Mouse (Mus musculus) forebrain, embryonic 12.5 days (tissue): ENCODE data around the gene Mllt6. TPM values are rescaled to one million over a fixed set of nuclear protein-coding genes. Genes with fewer than 3 reads are reported as not detected.

ENCODE experiments used
- ATAC-seq: fragments of 200-750 bp; cut with Nextera tagmentation; 2 replicates; pipeline ENCODE4 v1.8.0; 2017; ENCODE audit warnings: moderate TSS enrichment; ENCODE audit not compliant: low FRiP score
- H3K27ac ChIP-seq: fragments of 300-500 bp; sonication (generic); 2 replicates; pipeline ENCODE4 v1.5.1; 2016; ENCODE audit warnings: mild to moderate bottlenecking
- H3K27me3 ChIP-seq: fragments of 300-500 bp; sonication (generic); 2 replicates; pipeline ENCODE4 v1.6.1; 2016; ENCODE audit warnings: mild to moderate bottlenecking
- H3K36me3 ChIP-seq: fragments of 300-500 bp; sonication (generic); replicated peaks from 2 replicates; pipeline ENCODE4 v1.6.1; 2016; ENCODE audit warnings: mild to moderate bottlenecking
- H3K4me1 ChIP-seq: fragments of 300-500 bp; sonication (generic); 2 replicates; pipeline ENCODE4 v1.6.1; 2016
- H3K4me2 ChIP-seq: fragments of 300-500 bp; sonication (generic); 2 replicates; pipeline ENCODE4 v1.6.1; 2016; ENCODE audit warnings: mild to moderate bottlenecking, moderate library complexity
- H3K4me3 ChIP-seq: fragments of 300-500 bp; sonication (generic); replicated peaks from 2 replicates; pipeline ENCODE4 v1.5.1; 2016; ENCODE audit warnings: mild to moderate bottlenecking
- H3K9ac ChIP-seq: fragments of 300-500 bp; sonication (generic); 2 replicates; pipeline ENCODE4 v1.6.1; 2016; ENCODE audit warnings: mild to moderate bottlenecking
- H3K9me3 ChIP-seq: fragments of 300-500 bp; sonication (generic); 2 replicates; pipeline ENCODE4 v1.6.1; 2016
- WGBS: fragments of 180-500 bp; shearing (Covaris S2); methylation state at CpG from one replicate; pipeline ENCODE4 v1.1.7; 2016; 5-methylcytosine and 5-hydroxymethylcytosine counted together
- polyA plus RNA-seq: library from polyadenylated mRNA; unstranded; fragments of >200 nt; fragmentation: Nextera tagmentation; extraction: Ambion mirVana; gene quantifications from 2 replicates; pipeline ENCODE4 v1.2.1, GENCODE M21; 2016

Gene Mllt6
- polyA plus RNA-seq, 1 experiment from 2014 or later, result 3.7 TPM

GRCm38 (mm10) chr11:97676050-97676754, 13.0 kb downstream of the Mllt6 start:
- Histone ChIP-seq H3K36me3 (peaks cover 92% of the 10 kb centered on the region), H3K4me2 (no peak overlapping the region), H3K9ac (0 out of 2 replicates have a peak overlapping the region, but pooled peaks have one; percentile 1), H3K9me3 (no peaks in the 10 kb centered on the region), H3K4me1 (peaks cover 30% of the 10 kb centered on the region), H3K27me3 (no peaks in the 10 kb centered on the region), H3K4me3 (no peak overlapping the region), H3K27ac (no peak overlapping the region)
- ATAC-seq, result no peak
- 81% methylated on average over 15 of the region's 15 CpGs for WGBS

GRCm38 (mm10) chr11:97677381-97677780, 14.2 kb downstream of the Mllt6 start:
- WGBS, result 20% methylated on average over 15 of the region's 15 CpGs
- no peak overlapping the region for H3K4me2 ChIP-seq
- H3K4me3 ChIP-seq, result no peak overlapping the region

GRCm38 (mm10) chr11:97677842-97678241, 14.6 kb downstream of the Mllt6 start:
- Histone ChIP-seq H3K27ac (peak overlapping the region; percentile 43; the same call in 1 of the 2 replicates), H3K4me2 (no peak overlapping the region), H3K9me3 (no peaks in the 10 kb centered on the region), H3K27me3 (no peaks in the 10 kb centered on the region), H3K4me3 (no peak overlapping the region), H3K4me1 (peaks cover 30% of the 10 kb centered on the region), H3K9ac (peak overlapping the region; percentile 17; the same call in 1 of the 2 replicates), H3K36me3 (peaks cover 88% of the 10 kb centered on the region)
- no peak for ATAC-seq
- 29% methylated on average over 8 of the region's 8 CpGs for WGBS

More at GRCm38 (mm10) chr11:97677381-97677780, 14.2 kb downstream of the Mllt6 start:
- Histone ChIP-seq H3K9me3 (no peaks in the 10 kb centered on the region), H3K9ac (0 out of 2 replicates have a peak overlapping the region, but pooled peaks have one; percentile 1), H3K4me1 (peaks cover 30% of the 10 kb centered on the region), H3K36me3 (peaks cover 92% of the 10 kb centered on the region), H3K27me3 (no peaks in the 10 kb centered on the region), H3K27ac (peak overlapping the region; percentile 43)
- ATAC-seq, result no peak

- ATAC-seq, result no peak
- peaks cover 84% of the 10 kb centered on the region for H3K36me3 ChIP-seq
- no peak overlapping the region for H3K4me2 ChIP-seq
- H3K27me3 ChIP-seq, result no peaks in the 10 kb centered on the region
- H3K4me1 ChIP-seq, result peaks cover 30% of the 10 kb centered on the region
- H3K4me3 ChIP-seq, result no peak overlapping the region
- 71% methylated on average over 12 of the region's 15 CpGs for WGBS
- H3K27ac ChIP-seq, result peak overlapping the region; percentile 43; the same call in 1 of the 2 replicates
- peak overlapping the region; percentile 17; the same call in 1 of the 2 replicates for H3K9ac ChIP-seq
- H3K9me3 ChIP-seq, result no peaks in the 10 kb centered on the region
These were observed 15.1 kb downstream of the Mllt6 start for GRCm38 (mm10) chr11:97678301-97678700.

GRCm38 (mm10) chr11:97680430-97680829, 17.2 kb downstream of the Mllt6 start:
- Histone ChIP-seq H3K27ac (peak overlapping the region; percentile 8; the same call in 1 of the 2 replicates), H3K36me3 (peaks cover 67% of the 10 kb centered on the region), H3K4me1 (peaks cover 35% of the 10 kb centered on the region), H3K9me3 (no peaks in the 10 kb centered on the region), H3K9ac (0 out of 2 replicates have a peak overlapping the region, but pooled peaks have one; percentile 1), H3K27me3 (no peaks in the 10 kb centered on the region), H3K4me2 (no peak overlapping the region), H3K4me3 (no peak overlapping the region)
- no peak for ATAC-seq
- 82% methylated on average over 12 of the region's 12 CpGs for WGBS

GRCm38 (mm10) chr11:97682504-97683055, 19.4 kb downstream of the Mllt6 start:
- H3K4me3 ChIP-seq, result no peak overlapping the region
- WGBS, result 69% methylated on average over 6 of the region's 6 CpGs
- H3K27me3 ChIP-seq, result 0 out of 2 replicates have a peak, but pooled peaks cover 7% of the 10 kb centered on the region
- no peak overlapping the region for H3K9ac ChIP-seq
- H3K9me3 ChIP-seq, result no peaks in the 10 kb centered on the region
- H3K36me3 ChIP-seq, result peaks cover 49% of the 10 kb centered on the region
- peaks cover 26% of the 10 kb centered on the region for H3K4me1 ChIP-seq
- no peak for ATAC-seq
- H3K4me2 ChIP-seq, result no peak overlapping the region
- no peak overlapping the region for H3K27ac ChIP-seq

GRCm38 (mm10) chr11:97684063-97684680, 21.0 kb downstream of the Mllt6 start:
- Histone ChIP-seq H3K36me3 (peaks cover 49% of the 10 kb centered on the region), H3K4me1 (peaks cover 18% of the 10 kb centered on the region), H3K27me3 (0 out of 2 replicates have a peak, but pooled peaks cover 7% of the 10 kb centered on the region), H3K9me3 (no peaks in the 10 kb centered on the region), H3K9ac (no peak overlapping the region), H3K4me3 (no peak overlapping the region), H3K27ac (no peak overlapping the region), H3K4me2 (no peak overlapping the region)
- no peak for ATAC-seq
- WGBS, result 85% methylated on average over 6 of the region's 6 CpGs

- Histone ChIP-seq H3K27ac (no peak overlapping the region), H3K4me1 (peaks cover 18% of the 10 kb centered on the region), H3K9me3 (no peaks in the 10 kb centered on the region), H3K4me3 (no peak overlapping the region), H3K4me2 (peak overlapping the region; percentile 87; the same call in 1 of the 2 replicates), H3K27me3 (0 out of 2 replicates have a peak, but pooled peaks cover 7% of the 10 kb centered on the region), H3K36me3 (peaks cover 49% of the 10 kb centered on the region), H3K9ac (no peak overlapping the region)
- ATAC-seq, result no peak
- WGBS, result 32% methylated on average over 7 of the region's 7 CpGs
These were observed 21.6 kb downstream of the Mllt6 start for GRCm38 (mm10) chr11:97684766-97685165.

GRCm38 (mm10) chr11:97685613-97686321, 22.6 kb downstream of the Mllt6 start, which contains the start of gene Cisd3:
TSS of gene Cisd3 (plus strand) at chr11:97685826.
- H3K9ac ChIP-seq, result peak within 1 kb of the TSS; percentile 53
- 0 out of 2 replicates have a peak, but pooled peaks cover 7% of the 10 kb centered on the region for H3K27me3 ChIP-seq
- peaks cover 18% of the 10 kb centered on the region for H3K4me1 ChIP-seq
- peaks cover 49% of the 10 kb centered on the region for H3K36me3 ChIP-seq
- peak within 1 kb of the TSS; percentile 87 for H3K4me2 ChIP-seq
- H3K9me3 ChIP-seq, result no peaks in the 10 kb centered on the region
- ATAC-seq, result peak; percentile 77
- peak within 1 kb of the TSS; percentile 45 for H3K4me3 ChIP-seq
- WGBS, result under 1% methylated on average over 43 of the region's 43 CpGs
- H3K27ac ChIP-seq, result peak within 1 kb of the TSS; percentile 43; the same call in 1 of the 2 replicates

- 75% methylated on average over 11 of the region's 11 CpGs for WGBS
- H3K4me1 ChIP-seq, result peaks cover 18% of the 10 kb centered on the region
- 0 out of 2 replicates have a peak, but pooled peaks cover 7% of the 10 kb centered on the region for H3K27me3 ChIP-seq
- H3K9ac ChIP-seq, result no peak overlapping the region
- peak overlapping the region; percentile 45 for H3K4me3 ChIP-seq
- H3K9me3 ChIP-seq, result no peaks in the 10 kb centered on the region
- peak overlapping the region; percentile 87 for H3K4me2 ChIP-seq
- peaks cover 50% of the 10 kb centered on the region for H3K36me3 ChIP-seq
- ATAC-seq, result no peak
- no peak overlapping the region for H3K27ac ChIP-seq
These were observed 23.2 kb downstream of the Mllt6 start for GRCm38 (mm10) chr11:97686322-97686908.

GRCm38 (mm10) chr11:97687061-97687460, 23.8 kb downstream of the Mllt6 start:
- H3K9ac ChIP-seq, result no peak overlapping the region
- H3K4me3 ChIP-seq, result no peak overlapping the region
- H3K4me2 ChIP-seq, result no peak overlapping the region
- no peak overlapping the region for H3K27ac ChIP-seq
- H3K9me3 ChIP-seq, result no peaks in the 10 kb centered on the region
- 0 out of 2 replicates have a peak, but pooled peaks cover 7% of the 10 kb centered on the region for H3K27me3 ChIP-seq
- ATAC-seq, result no peak
- H3K4me1 ChIP-seq, result peaks cover 18% of the 10 kb centered on the region
- peaks cover 50% of the 10 kb centered on the region for H3K36me3 ChIP-seq
- 91% methylated on average over 3 of the region's 3 CpGs for WGBS
